Mouse (Mus musculus) embryonic stem cell, embryonic (primary cell): ENCODE data around the gene Col2a1.

Experiments
- CTCF ChIA-PET, 4 experiments: fragments of 300-600 bp in 2 of 4; fragments of 350-600 bp in 2 of 4; sonication (Branson Sonifier 250); formaldehyde crosslinking; loops; one replicate each; lab custom pipeline; 2022; ENCODE audit warnings: inconsistent platforms in 2 of 4; lab: Charles Lee
- POLR2A ChIA-PET, 4 experiments: fragments of 300-600 bp in 2 of 4; fragments of 350-600 bp in 2 of 4; sonication (Branson Sonifier 250); formaldehyde crosslinking; loops; one replicate each; lab custom pipeline; 2022; ENCODE audit warnings: antibody characterized with exemption in 4 of 4, inconsistent platforms in 1 of 4; lab: Charles Lee

The Col2a1 gene

DNA sequence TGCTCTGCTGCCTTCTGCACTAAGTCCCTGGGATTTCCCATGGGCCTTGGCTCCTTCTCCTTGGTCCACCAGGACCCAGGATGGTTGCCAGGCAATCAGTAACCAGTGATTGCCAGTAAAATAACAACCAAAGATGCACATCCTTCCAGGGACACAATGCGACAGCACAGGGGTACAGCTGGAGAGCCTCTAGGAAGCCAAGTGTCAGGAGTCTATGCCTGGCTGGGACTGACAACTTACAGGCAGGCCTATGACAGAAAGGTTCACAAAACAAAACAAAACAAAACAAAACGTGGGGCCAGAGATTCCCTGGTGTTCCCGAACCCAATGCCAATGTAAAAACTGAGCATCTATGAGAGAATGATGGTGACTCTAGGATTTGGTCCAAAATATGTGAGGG lies 14.6 kb upstream of the Col2a1 start:
- CTCF ChIA-PET, result interaction anchor here in 1 of 4 experiments (0.6 kb wide), 1 partner anchor 169 kb away, joined by 3 read pairs; no protein-coding TSS in a partner anchor
- POLR2A ChIA-PET, result interaction anchor here in 1 of 4 experiments (1.3 kb wide), 1 partner anchor 92 kb away, joined by 3 read pairs; no protein-coding TSS in a partner anchor

DNA sequence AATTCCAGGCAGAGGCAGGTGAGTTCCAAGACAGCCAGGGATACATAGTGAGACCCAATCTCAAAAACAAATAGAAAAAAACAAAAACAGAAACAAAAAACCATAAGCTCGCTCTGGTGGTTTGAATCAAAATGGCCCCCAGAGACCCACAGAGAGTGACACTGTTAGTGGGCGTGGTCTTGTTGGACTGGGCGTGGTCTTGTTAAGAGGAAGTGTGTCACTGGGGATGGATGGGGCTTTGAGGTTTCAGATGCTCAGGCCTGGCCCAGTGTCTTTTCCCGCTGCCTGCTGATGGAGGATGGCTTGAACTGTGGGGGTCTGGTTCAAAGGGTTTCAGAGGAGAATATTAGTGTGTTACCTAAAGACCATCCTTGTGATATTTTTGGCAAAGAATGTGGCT lies 13.4 kb upstream of the Col2a1 start:
- CTCF ChIA-PET, result interaction anchor here in 2 of 4 experiments (0.5 to 0.7 kb wide), 2 partner anchors 54 to 154 kb away, joined by 3 to 4 read pairs; partner anchors contain the start of gene Tmem106c (in 1 of the 2)

GRCm38 (mm10) chr15:98012810-98013209 lies 8.3 kb upstream of the Col2a1 start:
- ChIA-PET CTCF (interaction anchor here (0.6 to 1.3 kb wide), 9 partner anchors 49 to 619 kb away, joined by 3 to 5 read pairs (median 4); partner anchors contain the start of genes Ccdc184 (in 1 of the 4) and Tmem106c (in 1 of the 4)), POLR2A (interaction anchor here in 3 of 4 experiments (0.6 to 1.3 kb wide), 14 partner anchors 9 to 454 kb away, joined by 3 to 8 read pairs (median 4); partner anchors contain the start of gene Tmem106c (in 1 of the 3))

More for the DNA sequence above, 13.4 kb upstream of the Col2a1 start:
- POLR2A ChIA-PET, result interaction anchor here in 3 of 4 experiments (0.7 to 1.3 kb wide), 6 partner anchors 9 to 37 kb away, joined by 3 to 5 read pairs (median 3); no protein-coding TSS in a partner anchor

GRCm38 (mm10) chr15:98005181-98005580 lies 686 bp upstream of the Col2a1 start:
- CTCF ChIA-PET, result no interaction called here

GRCm38 (mm10) chr15:98004740-98005159 lies 255 bp upstream of the Col2a1 start:
- ChIA-PET CTCF (no interaction called here), POLR2A (interaction anchor here in 2 of 4 experiments (0.5 to 1.2 kb wide), 4 partner anchors 12 to 623 kb away, joined by 3 to 5 read pairs (median 3); no protein-coding TSS in a partner anchor)

More at GRCm38 (mm10) chr15:98005181-98005580, 686 bp upstream of the Col2a1 start:
- POLR2A ChIA-PET, result interaction anchor here in 2 of 4 experiments (0.5 to 1.2 kb wide), 4 partner anchors 12 to 622 kb away, joined by 3 to 5 read pairs (median 3); no protein-coding TSS in a partner anchor

DNA sequence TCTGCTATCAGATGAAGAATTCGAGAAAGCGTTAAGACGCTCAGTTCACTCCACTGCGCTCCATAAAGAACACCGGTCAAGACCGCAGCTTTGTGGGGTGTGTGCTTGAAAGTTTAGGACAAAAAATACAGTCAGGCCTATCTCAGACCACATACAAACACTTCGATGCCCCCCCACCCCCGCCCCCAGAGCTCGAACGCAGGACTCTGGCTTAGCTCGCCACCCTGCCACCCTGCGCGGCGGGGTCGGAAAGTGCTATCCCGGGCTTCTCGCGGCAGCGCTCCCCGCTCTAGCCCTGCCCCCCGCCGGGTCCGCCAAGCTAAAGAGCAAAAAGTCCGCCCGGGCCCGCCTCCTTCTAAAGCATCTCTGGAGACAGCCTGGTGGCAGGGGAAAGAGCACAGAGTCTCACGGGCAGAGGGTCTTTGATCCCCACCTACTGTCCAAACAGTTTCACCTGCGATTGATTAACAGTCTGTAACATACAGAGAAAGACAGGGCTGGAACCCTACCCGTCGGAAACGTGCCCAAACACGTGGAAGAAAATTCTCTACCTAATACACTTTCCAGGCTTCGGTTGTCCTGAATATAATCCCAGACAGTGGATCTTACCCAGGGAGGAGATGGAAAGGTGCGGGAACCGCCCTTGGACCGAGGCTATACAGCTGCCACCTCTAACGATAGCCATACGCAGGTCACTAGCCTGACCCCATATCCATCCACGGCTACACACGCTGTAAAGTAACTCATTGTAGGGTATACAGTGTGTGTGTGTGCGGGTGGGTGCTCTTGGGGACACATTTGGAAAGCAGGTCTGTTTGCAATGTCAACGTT lies 1.3 kb downstream of the Col2a1 start:
- CTCF ChIA-PET, result interaction anchor here in 1 of 4 experiments (1.1 to 1.4 kb wide), 2 partner anchors 153 to 421 kb away, joined by 3 read pairs; no protein-coding TSS in a partner anchor

GRCm38 (mm10) chr15:98002113-98002990 lies 2.1 kb downstream of the Col2a1 start:
- CTCF ChIA-PET, result interaction anchor here in 2 of 4 experiments (0.8 to 1.5 kb wide), 5 partner anchors 9 to 152 kb away, joined by 3 to 6 read pairs (median 4); no protein-coding TSS in a partner anchor
- POLR2A ChIA-PET, result interaction anchor here (0.6 to 2.3 kb wide), 22 partner anchors 9 to 1363 kb away, joined by 3 to 16 read pairs (median 3); partner anchors contain the start of genes Senp1 (in 1 of the 4) and Tmem106c (in 1 of the 4)

More for the DNA sequence above, 1.3 kb downstream of the Col2a1 start:
- POLR2A ChIA-PET, result interaction anchor here in 3 of 4 experiments (0.6 to 2.3 kb wide), 12 partner anchors 10 to 1363 kb away, joined by 3 to 16 read pairs (median 4); partner anchors contain the start of gene Tmem106c (in 1 of the 3)

- CTCF ChIA-PET, result interaction anchor here in 2 of 4 experiments (0.8 to 1.5 kb wide), 6 partner anchors 9 to 35 kb away, joined by 3 to 6 read pairs (median 4); no protein-coding TSS in a partner anchor
- POLR2A ChIA-PET, result interaction anchor here (0.6 to 2.3 kb wide), 14 partner anchors 9 to 1200 kb away, joined by 3 to 16 read pairs (median 4); partner anchors contain the start of gene Senp1 (in 1 of the 4)
Observed at GRCm38 (mm10) chr15:98001321-98002112, 3.0 kb downstream of the Col2a1 start.

DNA sequence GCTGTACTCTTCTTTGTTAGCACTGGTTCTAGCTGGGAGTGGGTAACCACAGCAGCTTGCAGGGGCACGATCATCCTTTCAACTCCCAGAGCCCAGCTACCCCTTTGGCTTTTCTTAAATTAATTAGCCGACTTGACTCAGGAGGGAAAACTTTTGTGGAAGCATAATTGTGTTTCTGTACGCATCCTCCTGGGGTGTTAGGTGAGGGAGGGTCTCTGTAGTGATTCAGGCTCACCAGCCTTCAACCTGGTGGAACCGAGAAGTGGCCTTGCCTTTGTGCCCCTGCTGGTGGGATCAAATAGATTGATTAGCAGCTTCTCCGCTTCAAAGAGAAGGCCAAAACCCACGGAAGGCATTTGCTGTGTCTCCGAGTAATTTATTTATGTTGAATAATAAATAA lies 4.5 kb downstream of the Col2a1 start:
- CTCF ChIA-PET, result interaction anchor here in 1 of 4 experiments (1.1 kb wide), 1 partner anchor 36 kb away, joined by 3 read pairs; the partner anchor contains the start of gene Tmem106c

DNA sequence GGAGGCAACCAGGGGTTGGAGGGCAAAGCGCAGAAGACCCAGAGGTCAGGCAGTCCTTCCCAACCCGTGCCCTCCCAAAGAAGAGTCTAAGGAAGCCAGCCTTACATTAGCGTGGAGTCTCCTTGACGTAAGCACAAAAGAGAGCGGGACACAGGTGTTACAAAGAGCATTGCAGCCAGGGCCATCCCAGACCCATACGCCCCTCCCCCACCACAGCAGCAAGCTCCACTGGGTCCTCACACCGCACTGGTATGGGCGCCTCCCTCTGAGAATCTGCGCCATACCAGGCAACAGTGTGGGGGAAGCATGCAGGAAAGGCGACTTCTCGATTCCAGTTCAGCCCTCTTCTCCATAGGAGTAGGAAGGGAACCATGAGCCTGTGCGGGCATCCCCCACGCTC lies 4.9 kb downstream of the Col2a1 start:
- ChIA-PET POLR2A (interaction anchor here in 1 of 4 experiments (1.3 kb wide), 1 partner anchor 83 kb away, joined by 3 read pairs; no protein-coding TSS in a partner anchor), CTCF (interaction anchor here in 1 of 4 experiments (1.1 kb wide), 1 partner anchor 36 kb away, joined by 3 read pairs; the partner anchor contains the start of gene Tmem106c)

More for the DNA sequence above, 4.5 kb downstream of the Col2a1 start:
- POLR2A ChIA-PET, result interaction anchor here in 1 of 4 experiments (1.3 kb wide), 1 partner anchor 83 kb away, joined by 3 read pairs; no protein-coding TSS in a partner anchor

DNA sequence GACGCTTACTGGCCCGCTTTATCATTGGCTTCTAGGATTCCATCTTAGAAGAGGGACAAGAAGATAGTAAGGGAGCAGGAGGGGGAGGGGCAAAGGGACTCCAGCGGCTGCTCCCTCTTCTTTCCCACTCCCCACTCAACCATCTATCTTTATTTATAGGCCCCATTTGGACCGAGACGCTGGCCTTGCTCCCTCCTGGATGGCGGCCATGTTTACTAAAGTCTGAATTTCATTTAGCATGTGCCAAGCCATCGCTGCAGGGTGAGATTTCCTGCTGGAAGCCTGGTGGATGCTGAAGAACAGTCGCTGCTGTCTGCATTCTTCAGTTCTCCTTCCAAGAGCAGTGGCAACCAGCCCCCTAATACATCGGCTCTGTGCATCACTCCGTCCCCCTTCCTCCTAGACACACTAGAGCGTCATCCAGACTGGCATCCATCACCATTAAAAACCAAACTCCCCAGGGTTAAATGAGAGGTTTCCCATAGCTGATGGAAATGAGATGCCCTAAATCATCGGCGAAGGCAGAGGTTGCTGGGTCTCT lies 7.7 kb downstream of the Col2a1 start:
- CTCF ChIA-PET, result interaction anchor here in 1 of 4 experiments (0.8 kb wide), 1 partner anchor 10 kb away, joined by 3 read pairs; no protein-coding TSS in a partner anchor
- POLR2A ChIA-PET, result interaction anchor here in 1 of 4 experiments (1.7 kb wide), 1 partner anchor 53 kb away, joined by 4 read pairs; no protein-coding TSS in a partner anchor

GRCm38 (mm10) chr15:97992712-97993286 lies 11.7 kb downstream of the Col2a1 start:
- CTCF ChIA-PET, result interaction anchor here (0.6 to 1.9 kb wide), 13 partner anchors 9 to 524 kb away, joined by 3 to 13 read pairs (median 4); partner anchors contain the start of gene Tmem106c (in 3 of the 4)

DNA sequence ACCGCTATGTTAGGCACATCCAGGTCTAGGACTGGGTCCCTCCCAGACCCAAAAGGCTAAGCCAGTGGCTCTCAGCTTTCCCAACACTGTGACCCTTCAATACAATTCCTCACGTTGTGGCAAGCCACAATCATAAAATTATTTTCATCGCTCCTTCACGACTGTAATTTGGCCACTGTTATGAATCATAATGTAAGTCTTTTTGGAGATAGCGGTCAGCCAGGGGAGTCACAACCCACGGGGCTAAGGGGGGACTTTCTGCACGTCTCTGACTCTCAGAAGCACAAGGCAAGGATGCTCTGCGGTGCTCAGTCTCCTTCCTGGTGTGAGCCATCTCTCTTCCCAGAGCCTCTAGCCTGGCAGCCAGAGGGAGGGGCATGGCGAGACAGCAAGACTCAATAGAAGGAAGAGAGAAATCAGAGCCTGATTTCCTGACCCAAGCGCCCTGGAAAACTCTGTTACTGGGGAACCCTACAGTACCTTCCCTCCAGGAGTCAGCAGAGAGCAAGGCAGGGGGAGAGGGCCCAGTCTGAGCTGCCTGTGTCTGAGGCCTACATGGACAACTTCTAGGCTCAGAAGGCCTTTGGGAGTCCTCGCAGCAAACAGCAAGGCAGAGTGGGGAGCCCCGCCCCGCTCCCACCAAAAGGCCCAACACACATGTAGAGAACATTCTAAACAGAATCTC lies 12.3 kb downstream of the Col2a1 start:
- CTCF ChIA-PET, result interaction anchor here in 3 of 4 experiments (0.6 to 1.9 kb wide), 11 partner anchors 10 to 525 kb away, joined by 3 to 13 read pairs (median 5); partner anchors contain the start of gene Tmem106c (in 3 of the 3)
- POLR2A ChIA-PET, result interaction anchor here (0.5 to 2.1 kb wide), 33 partner anchors 9 to 542 kb away, joined by 3 to 16 read pairs (median 4); partner anchors contain the start of genes Tmem106c (in 2 of the 4), Col2a1 (in 1 of the 4), Kansl2 (in 1 of the 4) and Senp1 (in 1 of the 4)

More at GRCm38 (mm10) chr15:97992712-97993286, 11.7 kb downstream of the Col2a1 start:
- POLR2A ChIA-PET, result interaction anchor here (0.5 to 2.1 kb wide), 35 partner anchors 9 to 541 kb away, joined by 3 to 16 read pairs (median 4); partner anchors contain the start of genes Tmem106c (in 2 of the 4), Col2a1 (in 1 of the 4), Kansl2 (in 1 of the 4) and Pfkm (in 1 of the 4)

DNA sequence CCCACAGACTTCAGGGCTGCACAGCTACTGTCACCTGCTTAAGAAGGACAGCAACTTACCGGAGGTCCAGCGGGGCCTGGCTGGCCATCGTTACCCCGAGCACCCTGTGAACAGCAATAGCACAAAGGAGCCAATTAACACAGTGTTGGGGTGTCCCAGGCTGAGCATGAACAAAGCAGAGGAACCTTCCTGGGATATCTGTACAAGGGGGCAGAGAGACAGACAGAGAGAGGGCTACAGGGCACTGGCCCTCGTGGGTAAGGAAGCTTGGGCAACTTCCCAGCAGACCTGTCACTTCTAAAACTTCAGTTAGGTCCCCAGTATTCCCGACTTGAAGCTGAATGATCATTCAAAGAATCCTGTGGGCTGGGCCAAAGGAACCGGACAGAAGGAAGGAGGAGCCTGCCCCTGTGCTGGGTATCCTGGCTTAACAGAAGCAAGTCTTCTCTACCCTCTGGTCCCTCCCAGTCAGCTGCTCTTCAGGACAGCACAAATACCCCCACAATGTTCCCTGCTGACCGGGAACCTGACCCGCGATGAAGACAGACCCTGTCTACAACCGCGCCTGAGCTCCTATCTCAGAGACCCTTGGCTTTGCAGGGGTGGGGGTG lies 13.1 kb downstream of the Col2a1 start:
- ChIA-PET POLR2A (interaction anchor here in 3 of 4 experiments (0.6 to 2.1 kb wide), 10 partner anchors 10 to 441 kb away, joined by 3 to 9 read pairs (median 3); no protein-coding TSS in a partner anchor), CTCF (interaction anchor here in 2 of 4 experiments (1.0 to 1.9 kb wide), 2 partner anchors 27 to 45 kb away, joined by 3 to 6 read pairs; partner anchors contain the start of gene Tmem106c (in 1 of the 2))
